Mouse (Mus musculus): ENCODE results near the gene Pias4. TPM values are rescaled to one million over a fixed set of nuclear protein-coding genes. Genes with fewer than 3 reads are reported as not detected.
"Not testable (repeated sequence)": the region's sequence is repeated elsewhere in the genome, so short reads cannot be mapped to it uniquely, and the experiment has no call there.

Gene Pias4
- polyA plus RNA-seq, 1 experiment from 2014 or later = 48.3 TPM

DNA sequence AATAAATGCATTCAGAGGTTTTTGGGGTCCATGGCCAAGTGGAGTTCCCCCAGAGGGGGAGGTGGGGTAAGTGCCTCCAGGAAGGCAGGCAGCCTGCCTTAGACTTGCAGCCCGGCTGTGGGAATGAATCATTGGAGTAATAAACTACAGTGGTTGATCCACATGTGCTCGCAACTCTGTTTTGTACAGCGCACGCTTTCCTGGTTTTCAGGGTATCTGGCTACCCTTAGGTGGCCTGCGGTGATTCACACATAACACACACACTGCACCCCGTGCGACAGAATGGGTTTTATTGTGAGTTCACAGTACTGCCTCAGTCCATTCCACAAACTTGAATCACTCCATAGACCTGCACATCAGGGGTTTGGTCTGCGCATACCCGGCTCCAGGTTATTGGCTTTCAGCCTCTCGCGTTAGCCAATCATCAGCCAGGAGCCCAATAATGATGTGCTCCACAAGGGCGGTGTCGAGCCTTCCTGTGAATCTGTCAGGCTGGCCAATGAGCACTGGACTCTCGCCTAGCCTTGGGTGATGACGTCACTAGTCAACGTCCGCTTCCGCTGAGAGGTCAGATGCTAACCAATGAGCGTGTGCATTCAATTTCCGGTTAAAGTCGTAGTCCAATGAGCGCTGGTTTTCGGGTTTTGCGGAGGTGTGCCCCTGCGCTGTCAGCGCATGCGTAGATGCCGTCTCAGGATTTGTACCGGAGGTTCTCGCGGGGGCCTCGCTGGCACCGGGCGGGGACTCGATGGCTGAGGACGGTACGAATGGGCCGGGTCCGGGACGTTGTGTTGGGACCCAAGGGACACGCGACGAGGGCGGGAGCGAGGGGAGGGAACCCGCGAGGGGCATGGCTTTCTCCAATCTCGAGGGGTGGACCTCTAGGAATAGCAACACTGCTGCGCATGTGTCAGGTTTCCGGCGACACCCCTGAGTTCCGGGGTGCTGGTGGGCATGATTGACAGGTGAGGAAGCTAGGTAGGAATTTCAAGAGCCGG lies 14.9 kb upstream of the Pias4 start, which contains the start of gene Dapk3:
TSS of gene Dapk3 (plus strand) at position 670 of the 998 bp plus-strand sequence.
- peak within 1 kb of the TSS; percentile 58 for H3K4me2 ChIP-seq (replicated peaks)
- H3K27me3 ChIP-seq (ENCODE audit: control insufficient read depth, insufficient read depth, low read length) = no peaks in the 10 kb centered on the region
- peak within 1 kb of the TSS; percentile 93 for H3K27ac ChIP-seq
- WGBS = 5% methylated on average over 53 of the region's 53 CpGs
- H3K4me1 ChIP-seq (replicated peaks; ENCODE audit: control insufficient read depth, insufficient read depth, low read length) = peaks cover 18% of the 10 kb centered on the region
- ATAC-seq (ENCODE audit: low FRiP score) (peak; percentile 96), DNase-seq (ENCODE audit: low spot score) (peak; percentile 99)
- peaks cover 81% of the 10 kb centered on the region for H3K36me3 ChIP-seq (replicated peaks; ENCODE audit: control insufficient read depth, insufficient read depth)
- peak within 1 kb of the TSS; percentile 71 for H3K9ac ChIP-seq
- peak within 1 kb of the TSS; percentile 59 for H3K4me3 ChIP-seq (replicated peaks; ENCODE audit: low read length)
- H3K9me3 ChIP-seq (ENCODE audit: control insufficient read depth, low read length) = no peaks in the 10 kb centered on the region

DNA sequence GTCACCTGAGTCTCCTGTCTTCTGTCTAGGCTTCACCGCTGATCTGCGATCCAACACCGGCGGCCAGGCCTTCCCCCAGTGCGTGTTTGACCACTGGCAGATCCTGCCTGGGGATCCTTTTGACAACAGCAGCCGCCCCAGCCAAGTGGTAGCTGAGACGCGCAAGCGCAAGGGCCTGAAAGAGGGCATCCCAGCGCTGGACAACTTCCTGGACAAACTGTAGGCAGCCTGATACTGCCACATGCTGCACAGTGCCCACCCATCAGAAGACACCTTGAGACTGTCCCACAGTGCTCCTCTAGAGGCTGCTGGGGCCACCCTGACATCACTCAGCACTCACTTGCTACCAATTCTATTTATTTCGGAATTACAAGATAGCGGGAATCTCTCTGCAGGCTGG lies 14.1 kb upstream of the Pias4 start:
- peaks cover 79% of the 10 kb centered on the region for H3K36me3 ChIP-seq (replicated peaks; ENCODE audit: control insufficient read depth, insufficient read depth)
- H3K4me1 ChIP-seq (replicated peaks; ENCODE audit: control insufficient read depth, insufficient read depth, low read length) = peaks cover 23% of the 10 kb centered on the region
- peak overlapping the region; percentile 2; the same call in 1 of the 2 replicates for H3K27ac ChIP-seq
- H3K4me2 ChIP-seq (replicated peaks); H3K9ac ChIP-seq; ATAC-seq (ENCODE audit: low FRiP score); DNase-seq (ENCODE audit: low spot score); H3K4me3 ChIP-seq (replicated peaks; ENCODE audit: low read length); H3K27me3 ChIP-seq (ENCODE audit: control insufficient read depth, insufficient read depth, low read length); H3K9me3 ChIP-seq (ENCODE audit: control insufficient read depth, low read length): not testable (repeated sequence)
- WGBS = 80% methylated on average over 12 of the region's 12 CpGs

- no peak overlapping the region for H3K4me3 ChIP-seq (replicated peaks; ENCODE audit: low read length)
- H3K9me3 ChIP-seq (ENCODE audit: control insufficient read depth, low read length) = no peaks in the 10 kb centered on the region
- no peak overlapping the region for H3K4me2 ChIP-seq (replicated peaks)
- WGBS = 96% methylated on average over 13 of the region's 13 CpGs
- H3K27me3 ChIP-seq (ENCODE audit: control insufficient read depth, insufficient read depth, low read length) = no peaks in the 10 kb centered on the region
- peaks cover 74% of the 10 kb centered on the region for H3K36me3 ChIP-seq (replicated peaks; ENCODE audit: control insufficient read depth, insufficient read depth)
- H3K27ac ChIP-seq = no peak overlapping the region
- peaks cover 25% of the 10 kb centered on the region for H3K4me1 ChIP-seq (replicated peaks; ENCODE audit: control insufficient read depth, insufficient read depth, low read length)
- DNase-seq (ENCODE audit: low spot score) (no peak), ATAC-seq (ENCODE audit: low FRiP score) (no peak)
- H3K9ac ChIP-seq = no peak overlapping the region
These were observed 13.2 kb upstream of the Pias4 start for GRCm38 (mm10) chr10:81180946-81181345.

DNA sequence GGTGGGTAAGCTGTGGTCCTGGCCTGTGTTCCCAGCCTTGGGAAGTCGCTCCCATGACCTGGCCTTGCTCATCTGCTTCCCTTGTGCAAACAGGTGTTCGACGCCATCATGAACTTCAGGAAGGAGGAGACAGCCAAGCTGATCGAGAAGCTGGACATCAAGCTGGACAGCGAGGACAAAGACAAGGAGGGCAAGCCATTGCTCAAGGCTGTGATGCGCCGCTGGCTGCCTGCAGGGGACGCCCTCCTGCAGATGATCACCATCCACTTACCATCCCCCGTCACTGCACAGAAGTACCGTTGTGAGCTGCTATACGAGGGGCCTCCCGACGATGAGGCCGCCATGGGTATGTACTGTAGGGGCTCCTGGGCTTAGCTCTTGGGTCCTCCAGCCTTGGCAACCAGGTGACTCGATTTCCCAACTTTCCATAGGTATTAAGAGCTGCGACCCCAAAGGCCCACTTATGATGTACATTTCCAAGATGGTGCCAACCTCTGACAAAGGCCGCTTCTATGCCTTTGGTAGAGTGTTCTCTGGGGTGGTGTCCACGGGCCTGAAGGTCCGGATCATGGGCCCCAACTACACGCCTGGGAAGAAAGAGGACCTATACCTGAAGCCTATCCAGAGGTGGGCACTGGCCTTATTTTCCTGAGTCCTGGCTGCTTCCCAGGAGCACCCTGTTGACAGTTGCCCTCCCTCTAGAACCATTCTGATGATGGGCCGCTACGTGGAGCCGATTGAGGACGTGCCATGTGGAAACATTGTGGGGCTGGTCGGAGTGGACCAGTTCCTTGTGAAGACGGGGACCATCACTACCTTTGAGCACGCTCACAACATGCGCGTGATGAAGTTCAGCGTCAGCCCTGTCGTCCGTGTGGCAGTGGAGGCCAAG lies 12.0 kb upstream of the Pias4 start:
- DNase-seq (ENCODE audit: low spot score) = no peak
- no peak for ATAC-seq (ENCODE audit: low FRiP score)
- no peaks in the 10 kb centered on the region for H3K27me3 ChIP-seq (ENCODE audit: control insufficient read depth, insufficient read depth, low read length)
- H3K4me1 ChIP-seq (replicated peaks; ENCODE audit: control insufficient read depth, insufficient read depth, low read length) = peaks cover 35% of the 10 kb centered on the region
- no peak overlapping the region for H3K4me2 ChIP-seq (replicated peaks)
- no peak overlapping the region for H3K9ac ChIP-seq
- peaks cover 64% of the 10 kb centered on the region for H3K36me3 ChIP-seq (replicated peaks; ENCODE audit: control insufficient read depth, insufficient read depth)
- 91% methylated on average over 32 of the region's 32 CpGs for WGBS
- no peak overlapping the region for H3K27ac ChIP-seq
- no peak overlapping the region for H3K4me3 ChIP-seq (replicated peaks; ENCODE audit: low read length)
- H3K9me3 ChIP-seq (ENCODE audit: control insufficient read depth, low read length) = no peaks in the 10 kb centered on the region

GRCm38 (mm10) chr10:81178927-81179326 lies 11.2 kb upstream of the Pias4 start:
- WGBS = 90% methylated on average over 11 of the region's 11 CpGs
- H3K27me3 ChIP-seq (ENCODE audit: control insufficient read depth, insufficient read depth, low read length) = no peaks in the 10 kb centered on the region
- DNase-seq (ENCODE audit: low spot score) (no peak), ATAC-seq (ENCODE audit: low FRiP score) (no peak)
- no peak overlapping the region for H3K4me3 ChIP-seq (replicated peaks; ENCODE audit: low read length)
- H3K4me2 ChIP-seq (replicated peaks) = no peak overlapping the region
- H3K27ac ChIP-seq = no peak overlapping the region
- no peaks in the 10 kb centered on the region for H3K9me3 ChIP-seq (ENCODE audit: control insufficient read depth, low read length)
- 0 out of 2 replicates have a peak overlapping the region, but pooled peaks have one; percentile 99 for H3K9ac ChIP-seq
- peaks cover 40% of the 10 kb centered on the region for H3K4me1 ChIP-seq (replicated peaks; ENCODE audit: control insufficient read depth, insufficient read depth, low read length)
- peaks cover 57% of the 10 kb centered on the region for H3K36me3 ChIP-seq (replicated peaks; ENCODE audit: control insufficient read depth, insufficient read depth)

GRCm38 (mm10) chr10:81177958-81178712 lies 10.4 kb upstream of the Pias4 start:
- H3K36me3 ChIP-seq (replicated peaks; ENCODE audit: control insufficient read depth, insufficient read depth) = peaks cover 53% of the 10 kb centered on the region

GRCm38 (mm10) chr10:81177491-81177925 lies 9.8 kb upstream of the Pias4 start:
- ATAC-seq (ENCODE audit: low FRiP score) (no peak), DNase-seq (ENCODE audit: low spot score) (no peak)
- H3K4me1 ChIP-seq (replicated peaks; ENCODE audit: control insufficient read depth, insufficient read depth, low read length) = peaks cover 42% of the 10 kb centered on the region
- H3K27ac ChIP-seq = peak overlapping the region; percentile 97
- no peaks in the 10 kb centered on the region for H3K9me3 ChIP-seq (ENCODE audit: control insufficient read depth, low read length)
- peak overlapping the region; percentile 94 for H3K4me2 ChIP-seq (replicated peaks)
- H3K4me3 ChIP-seq (replicated peaks; ENCODE audit: low read length) = peak overlapping the region; percentile 100
- WGBS = 13% methylated on average over 16 of the region's 16 CpGs
- H3K9ac ChIP-seq = peak overlapping the region; percentile 99
- H3K36me3 ChIP-seq (replicated peaks; ENCODE audit: control insufficient read depth, insufficient read depth) = peaks cover 53% of the 10 kb centered on the region
- H3K27me3 ChIP-seq (ENCODE audit: control insufficient read depth, insufficient read depth, low read length) = no peaks in the 10 kb centered on the region

More at GRCm38 (mm10) chr10:81177958-81178712, 10.4 kb upstream of the Pias4 start:
- no peak for DNase-seq (ENCODE audit: low spot score)
- Histone ChIP-seq H3K9ac (peak overlapping the region; percentile 99), H3K4me1 (replicated peaks; ENCODE audit: control insufficient read depth, insufficient read depth, low read length) (peaks cover 42% of the 10 kb centered on the region), H3K4me3 (replicated peaks; ENCODE audit: low read length) (peak overlapping the region; percentile 100), H3K27ac (no peak overlapping the region), H3K4me2 (replicated peaks) (peak overlapping the region; percentile 94), H3K9me3 (ENCODE audit: control insufficient read depth, low read length) (no peaks in the 10 kb centered on the region), H3K27me3 (ENCODE audit: control insufficient read depth, insufficient read depth, low read length) (no peaks in the 10 kb centered on the region)
- no peak for ATAC-seq (ENCODE audit: low FRiP score)
- WGBS = 79% methylated on average over 14 of the region's 14 CpGs

- DNase-seq (ENCODE audit: low spot score) = peak; percentile 100
- Histone ChIP-seq H3K9me3 (ENCODE audit: control insufficient read depth, low read length) (no peaks in the 10 kb centered on the region), H3K9ac (peak within 1 kb of the TSS; percentile 99), H3K4me1 (replicated peaks; ENCODE audit: control insufficient read depth, insufficient read depth, low read length) (peaks cover 42% of the 10 kb centered on the region), H3K4me3 (replicated peaks; ENCODE audit: low read length) (peak within 1 kb of the TSS; percentile 100), H3K27ac (peak within 1 kb of the TSS; percentile 97), H3K4me2 (replicated peaks) (peak within 1 kb of the TSS; percentile 94), H3K27me3 (ENCODE audit: control insufficient read depth, insufficient read depth, low read length) (no peaks in the 10 kb centered on the region), H3K36me3 (replicated peaks; ENCODE audit: control insufficient read depth, insufficient read depth) (peaks cover 44% of the 10 kb centered on the region)
- under 1% methylated on average over 77 of the region's 77 CpGs for WGBS
- ATAC-seq (ENCODE audit: low FRiP score) = peak; percentile 80
These were observed 8.9 kb upstream of the Pias4 start, which contains the start of gene Eef2 for GRCm38 (mm10) chr10:81176466-81177271. Gene Eef2 (plus strand): TSS chr10:81176631.
